Mouse (Mus musculus) testis, adult 2 months (tissue): ENCODE data around the gene Dnajb8. TPM values are rescaled to one million over a fixed set of nuclear protein-coding genes. Genes with fewer than 3 reads are reported as not detected.

Experiments used
- H3K27ac ChIP-seq: fragments of 200-500 bp; 2 replicates; pipeline ENCODE4 v1.5.1; 2012; ENCODE audit warnings: low read depth, low read length; ENCODE audit not compliant: control insufficient read depth, insufficient read depth
- H3K27me3 ChIP-seq: fragments of 200-500 bp; 2 replicates; pipeline ENCODE4 v1.6.1; 2012; ENCODE audit warnings: mild to moderate bottlenecking, low read length, moderate library complexity; ENCODE audit not compliant: control insufficient read depth, insufficient read depth
- H3K36me3 ChIP-seq: fragments of 200-500 bp; 2 replicates; pipeline ENCODE4 v1.6.1; 2012; ENCODE audit warnings: mild to moderate bottlenecking, low read length; ENCODE audit not compliant: control insufficient read depth, insufficient read depth
- H3K4me1 ChIP-seq: fragments of 200-500 bp; 2 replicates; pipeline ENCODE4 v1.6.1; 2012; ENCODE audit warnings: low read length; ENCODE audit not compliant: control insufficient read depth, insufficient read depth
- H3K4me3 ChIP-seq: fragments of 200-500 bp; 2 replicates; pipeline ENCODE4 v1.5.1; 2012; ENCODE audit warnings: low read depth, mild to moderate bottlenecking, low read length, moderate library complexity, mixed read lengths; ENCODE audit not compliant: control insufficient read depth
- CTCF ChIP-seq: fragments of 200-500 bp; IDR thresholded peaks from 2 replicates; pipeline ENCODE4 v1.5.1; 2012; ENCODE audit warnings: low read depth, mild to moderate bottlenecking, inconsistent platforms, low read length, moderate library complexity; ENCODE audit not compliant: control insufficient read depth, insufficient read depth, insufficient replicate concordance
- POLR2A ChIP-seq: fragments of 200-500 bp; IDR thresholded peaks from 2 replicates; pipeline ENCODE4 v1.6.1; 2012; ENCODE audit warnings: low read depth, mild to moderate bottlenecking, inconsistent platforms, low read length, moderate library complexity; ENCODE audit not compliant: control insufficient read depth
- polyA plus RNA-seq: library from polyadenylated mRNA; depleted of rRNA; stranded (reverse); fragments of >200 nt; gene quantifications from 2 replicates; pipeline ENCODE4 v1.2.3, GENCODE M21; 2012

Dnajb8 gene
- polyA plus RNA-seq, 1 experiment = 738 TPM

GRCm38 (mm10) chr6:88199718-88200692 lies 22.1 kb upstream of the Dnajb8 start:
- Histone ChIP-seq H3K4me1 (peaks cover 47% of the 10 kb centered on the region), H3K27me3 (no peaks in the 10 kb centered on the region; the same call in none of the 2 replicates), H3K4me3 (peak overlapping the region; percentile 64), H3K36me3 (no peaks in the 10 kb centered on the region), H3K27ac (no peak overlapping the region)
- TF ChIP-seq POLR2A = no peak
- TF ChIP-seq CTCF = no peak

GRCm38 (mm10) chr6:88200693-88201609 lies 21.1 kb upstream of the Dnajb8 start:
- no peak for TF ChIP-seq CTCF
- no peaks in the 10 kb centered on the region for H3K36me3 ChIP-seq
- H3K4me3 ChIP-seq = no peak overlapping the region
- H3K27me3 ChIP-seq = no peaks in the 10 kb centered on the region; the same call in none of the 2 replicates
- peaks cover 46% of the 10 kb centered on the region for H3K4me1 ChIP-seq
- no peak overlapping the region for H3K27ac ChIP-seq

- Histone ChIP-seq H3K27ac (no peak overlapping the region), H3K4me1 (peaks cover 34% of the 10 kb centered on the region), H3K4me3 (no peak overlapping the region; the same call in 1 of the 2 replicates), H3K27me3 (no peaks in the 10 kb centered on the region; the same call in 1 of the 2 replicates), H3K36me3 (no peaks in the 10 kb centered on the region)
- TF ChIP-seq POLR2A = no peak
These were observed 20.0 kb upstream of the Dnajb8 start for GRCm38 (mm10) chr6:88201926-88202700.

GRCm38 (mm10) chr6:88202921-88203690 lies 19.0 kb upstream of the Dnajb8 start:
- H3K27me3 ChIP-seq = no peaks in the 10 kb centered on the region; the same call in 1 of the 2 replicates
- TF ChIP-seq CTCF = no peak
- no peak for TF ChIP-seq POLR2A
- H3K36me3 ChIP-seq = no peaks in the 10 kb centered on the region
- no peak overlapping the region for H3K27ac ChIP-seq
- H3K4me1 ChIP-seq = peaks cover 26% of the 10 kb centered on the region
- peak overlapping the region; percentile 54 for H3K4me3 ChIP-seq

- H3K27me3 ChIP-seq = no peaks in the 10 kb centered on the region; the same call in 1 of the 2 replicates
- H3K27ac ChIP-seq = no peak overlapping the region
- H3K36me3 ChIP-seq = no peaks in the 10 kb centered on the region
- peak overlapping the region; percentile 54 for H3K4me3 ChIP-seq
- TF ChIP-seq POLR2A = no peak
- TF ChIP-seq CTCF = no peak
- peaks cover 20% of the 10 kb centered on the region for H3K4me1 ChIP-seq
These were observed 18.2 kb upstream of the Dnajb8 start for GRCm38 (mm10) chr6:88203791-88204405.

- Histone ChIP-seq H3K27ac (no peak overlapping the region), H3K4me1 (peaks cover 11% of the 10 kb centered on the region), H3K4me3 (peak overlapping the region; percentile 43), H3K36me3 (no peaks in the 10 kb centered on the region), H3K27me3 (no peaks in the 10 kb centered on the region; the same call in 1 of the 2 replicates)
- TF ChIP-seq POLR2A (no peak), CTCF (no peak)
These were observed 17.3 kb upstream of the Dnajb8 start for GRCm38 (mm10) chr6:88204531-88205385.
